Mouse (Mus musculus) lung, postnatal 10 days (tissue): ENCODE data around the gene Crtc1.

Experiments used
- DNase-seq: peaks from one replicate; pipeline ENCODE4 v3.0.0; 2021

Crtc1 gene

GRCm38 (mm10) chr8:70419879-70420643 is 19.3 kb downstream of the Crtc1 start:
- no peak for DNase-seq

- peak; percentile 79 for DNase-seq
Observed at GRCm38 (mm10) chr8:70418954-70419353, 20.4 kb downstream of the Crtc1 start.

- DNase-seq = no peak
Observed at GRCm38 (mm10) chr8:70417914-70418313, 21.5 kb downstream of the Crtc1 start.

GRCm38 (mm10) chr8:70416941-70417340 is 22.4 kb downstream of the Crtc1 start:
- no peak for DNase-seq

GRCm38 (mm10) chr8:70415540-70416451 is 23.6 kb downstream of the Crtc1 start:
- peak; percentile 50 for DNase-seq

- DNase-seq = no peak
Observed at GRCm38 (mm10) chr8:70414310-70414946, 25.0 kb downstream of the Crtc1 start.

- DNase-seq = no peak
Observed at GRCm38 (mm10) chr8:70410281-70410680, 29.1 kb downstream of the Crtc1 start.

- DNase-seq = peak; percentile 70
Observed at GRCm38 (mm10) chr8:70409455-70409871, 29.9 kb downstream of the Crtc1 start.

GRCm38 (mm10) chr8:70409019-70409418 is 30.4 kb downstream of the Crtc1 start:
- DNase-seq = no peak

- DNase-seq = peak; percentile 23
Observed at GRCm38 (mm10) chr8:70408301-70408700, 31.1 kb downstream of the Crtc1 start.

GRCm38 (mm10) chr8:70406427-70407069 is 32.8 kb downstream of the Crtc1 start:
- no peak for DNase-seq

- DNase-seq = no peak
Observed at GRCm38 (mm10) chr8:70405189-70405588, 34.2 kb downstream of the Crtc1 start.

GRCm38 (mm10) chr8:70404212-70404611 is 35.2 kb downstream of the Crtc1 start:
- no peak for DNase-seq

- no peak for DNase-seq
Observed at GRCm38 (mm10) chr8:70397611-70398563, 41.5 kb downstream of the Crtc1 start.

- no peak for DNase-seq
Observed at GRCm38 (mm10) chr8:70396184-70396583, 43.2 kb downstream of the Crtc1 start.

GRCm38 (mm10) chr8:70395649-70396048 is 43.7 kb downstream of the Crtc1 start:
- no peak for DNase-seq

- DNase-seq = no peak
Observed at GRCm38 (mm10) chr8:70394269-70394998, 44.9 kb downstream of the Crtc1 start.

- DNase-seq = no peak
Observed at GRCm38 (mm10) chr8:70393087-70393486, 46.3 kb downstream of the Crtc1 start.

GRCm38 (mm10) chr8:70389678-70390077 is 49.7 kb downstream of the Crtc1 start:
- no peak for DNase-seq

GRCm38 (mm10) chr8:70383287-70383686 is 56.1 kb downstream of the Crtc1 start:
- DNase-seq = peak; percentile 87

GRCm38 (mm10) chr8:70380069-70380468 is 59.3 kb downstream of the Crtc1 start:
- DNase-seq = no peak
